Mouse (Mus musculus) spleen, adult 12 weeks (tissue): Measurements from ENCODE around the gene Gdf10.

Source experiments
- DNase-seq: peaks from one replicate; pipeline ENCODE4 v3.0.0; 2022; ENCODE audit warnings: low spot score

The Gdf10 gene

GRCm38 (mm10) chr14:33923168-33924070, at the start of gene Gdf10:
Gdf10 (plus strand) TSS chr14:33923587.
- DNase-seq = no peak

- DNase-seq = no peak
Measured at GRCm38 (mm10) chr14:33878826-33879225, 44.6 kb upstream of the Gdf10 start.

GRCm38 (mm10) chr14:33880236-33880635, 43.2 kb upstream of the Gdf10 start:
- DNase-seq = no peak

- DNase-seq = no peak
Measured at GRCm38 (mm10) chr14:33881471-33881870, 41.9 kb upstream of the Gdf10 start.

- no peak for DNase-seq
Measured at GRCm38 (mm10) chr14:33883046-33883445, 40.3 kb upstream of the Gdf10 start.

GRCm38 (mm10) chr14:33885466-33885865, 37.9 kb upstream of the Gdf10 start:
- DNase-seq = no peak

GRCm38 (mm10) chr14:33888387-33889035, 34.9 kb upstream of the Gdf10 start:
- DNase-seq = no peak

- DNase-seq = no peak
Measured at GRCm38 (mm10) chr14:33889971-33890370, 33.4 kb upstream of the Gdf10 start.

GRCm38 (mm10) chr14:33891507-33891906, 31.9 kb upstream of the Gdf10 start:
- no peak for DNase-seq

GRCm38 (mm10) chr14:33895777-33896176, 27.6 kb upstream of the Gdf10 start:
- DNase-seq = no peak

GRCm38 (mm10) chr14:33896628-33897300, 26.6 kb upstream of the Gdf10 start:
- no peak for DNase-seq

GRCm38 (mm10) chr14:33902783-33903182, 20.6 kb upstream of the Gdf10 start:
- DNase-seq = no peak

GRCm38 (mm10) chr14:33903199-33903598, 20.2 kb upstream of the Gdf10 start:
- DNase-seq = no peak

- DNase-seq = no peak
Measured at GRCm38 (mm10) chr14:33904851-33905250, 18.5 kb upstream of the Gdf10 start.

GRCm38 (mm10) chr14:33913727-33914126, 9.7 kb upstream of the Gdf10 start:
- DNase-seq = no peak

GRCm38 (mm10) chr14:33914206-33914605, 9.2 kb upstream of the Gdf10 start:
- DNase-seq = no peak

- no peak for DNase-seq
Measured at GRCm38 (mm10) chr14:33920727-33921559, 2.4 kb upstream of the Gdf10 start.

- no peak for DNase-seq
Measured at GRCm38 (mm10) chr14:33922771-33923167, 618 bp upstream of the Gdf10 start.

GRCm38 (mm10) chr14:33931853-33932252, 8.5 kb downstream of the Gdf10 start:
- DNase-seq = no peak

- DNase-seq = no peak
Measured at GRCm38 (mm10) chr14:33932935-33933703, 9.7 kb downstream of the Gdf10 start.

GRCm38 (mm10) chr14:33933778-33934317, 10.5 kb downstream of the Gdf10 start:
- no peak for DNase-seq
